Mouse (Mus musculus): Measurements from ENCODE around the gene Olfr211.

GRCm38 (mm10) chr6:116460544-116461283, 28.2 kb upstream of the Olfr211 start, which contains the start of gene Alox5:
- TF ChIP-seq CTCF (IDR thresholded peaks at IDR 0.05; ENCODE audit: low read depth), result no peak
- TF ChIP-seq EP300 (IDR thresholded peaks at IDR 0.05; ENCODE audit: low read depth), result no peak

Measured in liver, postnatal 0 days (tissue).